ENCODE assay signal across 8 mouse cellular contexts in genomic region chr16:20097711-20098374, GRCm38 (mm10). TPM values are rescaled to one million over a fixed set of nuclear protein-coding genes. Genes with fewer than 3 reads are reported as not detected.
DNase-seq lines count a peak whose midpoint lies in the region; ATAC-seq lines count a peak whose summit lies in the region.

No protein-coding gene starts in this region.

- peak overlapping the region; percentile 97 for H3K9ac ChIP-seq in intestine, embryonic 14.5 days (ENCODE audit: low read length)

- WGBS in intestine, embryonic 14.5 days, result under 1% methylated on average over 59 of the region's 61 CpGs

- ATAC-seq in intestine, embryonic 14.5 days (replicated peaks; ENCODE audit: low FRiP score, low TSS enrichment, low read depth), result peak; percentile 90

- no peaks in the 10 kb centered on the region for H3K27me3 ChIP-seq in intestine, embryonic 14.5 days (replicated peaks; ENCODE audit: control insufficient read depth, insufficient read depth, low read length)

- H3K27ac ChIP-seq in intestine, embryonic 14.5 days (ENCODE audit: low read depth), result peak overlapping the region; percentile 99

- no peaks in the 10 kb centered on the region for H3K9me3 ChIP-seq in intestine, embryonic 14.5 days (ENCODE audit: control insufficient read depth, low read length)

- H3K4me1 ChIP-seq in intestine, embryonic 14.5 days (replicated peaks; ENCODE audit: control insufficient read depth, insufficient read depth, low read length), result no peaks in the 10 kb centered on the region

- H3K4me3 ChIP-seq in intestine, embryonic 14.5 days (ENCODE audit: low read depth, low read length), result peak overlapping the region; percentile 92

- peak; percentile 97 for DNase-seq in adipocyte (ENCODE audit: low spot score)
- DNase-seq in embryo, embryonic 10 days (ENCODE audit: low spot score), result peak; percentile 92
- DNase-seq in gastrocnemius, postnatal 14 days, result peak; percentile 95
- peak; percentile 93 for DNase-seq in intestine, embryonic 14.5 days (ENCODE audit: low spot score)
- DNase-seq in left cerebral cortex, postnatal 14 days (ENCODE audit: low spot score in 2 of 2), result peak; percentile 88 to 89
- peak; percentile 94 for DNase-seq in mesoderm, embryonic 11.5 days (ENCODE audit: low read depth, low spot score)
- DNase-seq in right cerebral cortex, postnatal 36 days (ENCODE audit: low spot score in 2 of 2), result peak; percentile 83 to 89
- DNase-seq in yolk sac, embryonic 10.5 days (ENCODE audit: low spot score), result peak; percentile 96

- intact Hi-C loops in gastrocnemius, postnatal 14 days (cut with DNase I; ENCODE audit: low total_unique reads), result no loop called here
- intact Hi-C loops in left cerebral cortex, postnatal 14 days (cut with DNase I), result no loop called here

- H3K36me3 ChIP-seq in intestine, embryonic 14.5 days (ENCODE audit: control insufficient read depth, insufficient read depth, low read length), result peaks cover 5% of the 10 kb centered on the region; the same call in 1 of the 2 replicates

- peak overlapping the region; percentile 52 for H3K4me2 ChIP-seq in intestine, embryonic 14.5 days (ENCODE audit: low read length)

RNA-seq across cellular contexts. Expression of gene Klhl24, which starts 0.5 kb away (rescaled TPM):
- 100 to 1,000 TPM; 163 to 199 TPM for total RNA-seq in gastrocnemius, postnatal 14 days (2021)
- polyA plus RNA-seq in intestine, embryonic 14.5 days (2014; fragmentation: Nextera tagmentation; extraction: Ambion mirVana), result 22.0 and 27.8 TPM in 2 replicates
- total RNA-seq in left cerebral cortex, postnatal 14 days (2021), result 10 to 100 TPM; 74.9 to 86.0 TPM

RNA-seq across cellular contexts. Expression of gene Yeats2, which starts 43.0 kb away (rescaled TPM):
- total RNA-seq in gastrocnemius, postnatal 14 days (2021), result 10 to 100 TPM; 12.4 to 12.5 TPM
- 37.5 and 40.5 TPM in 2 replicates for polyA plus RNA-seq in intestine, embryonic 14.5 days (2014; fragmentation: Nextera tagmentation; extraction: Ambion mirVana)
- total RNA-seq in left cerebral cortex, postnatal 14 days (2021), result 10 to 100 TPM; 36.3 to 39.0 TPM

Comparison
In these comparisons a context has a peak if more than half of its experiments do, and no peak if none do; other contexts are left out.
1. Peak in every context shown above with its lines: DNase-seq, ATAC-seq, H3K4me3 ChIP-seq and H3K27ac ChIP-seq.